Mouse (Mus musculus) ES-Bruce4 (cell line): ENCODE measurements at regions not wholly inside any gene's neighbourhood (a gene's known extent, or its start where the extent isn't known, plus 50 kb on each side); places are given as distances from the start of the nearest gene placed in this dataset.

Source experiments
- H3K27ac ChIP-seq: 2 replicates; pipeline ENCODE4 v1.5.1; 2012; ENCODE audit warnings: low read length, inconsistent platforms; ENCODE audit not compliant: insufficient read depth
- H3K27me3 ChIP-seq: 2 replicates; pipeline ENCODE4 v1.6.1; 2012; ENCODE audit warnings: mild to moderate bottlenecking, low read length, inconsistent platforms; ENCODE audit not compliant: control insufficient read depth, poor library complexity, insufficient read depth, severe bottlenecking
- H3K36me3 ChIP-seq: 2 replicates; pipeline ENCODE4 v1.6.1; 2012; ENCODE audit warnings: inconsistent platforms, mild to moderate bottlenecking, low read length, moderate library complexity; ENCODE audit not compliant: control insufficient read depth, poor library complexity, insufficient read depth, severe bottlenecking
- H3K4me1 ChIP-seq: one replicate; pipeline ENCODE4 v1.8.1; 2011; ENCODE audit warnings: low read length; ENCODE audit not compliant: control insufficient read depth, insufficient read depth
- H3K4me3 ChIP-seq: 2 replicates; pipeline ENCODE4 v1.5.1; 2011; ENCODE audit warnings: low read depth, mild to moderate bottlenecking, low read length
- H3K9ac ChIP-seq: 2 replicates; pipeline ENCODE4 v1.6.1; 2012; ENCODE audit warnings: low read depth, mild to moderate bottlenecking, inconsistent platforms; ENCODE audit not compliant: poor library complexity, severe bottlenecking
- H3K9me3 ChIP-seq: replicated peaks from 2 replicates; pipeline ENCODE4 v1.6.1; 2012; ENCODE audit warnings: mild to moderate bottlenecking, low read length, inconsistent platforms; ENCODE audit not compliant: control insufficient read depth, poor library complexity, insufficient read depth, severe bottlenecking
- CTCF ChIP-seq: IDR thresholded peaks from one replicate; pipeline ENCODE4 v1.8.1; 2011; ENCODE audit warnings: low read depth, low read length
- EP300 ChIP-seq: IDR thresholded peaks from 2 replicates; pipeline ENCODE4 v1.6.1; 2011; ENCODE audit warnings: low read depth, low read length; ENCODE audit not compliant: insufficient read depth
- POLR2A ChIP-seq: IDR thresholded peaks from one replicate; pipeline ENCODE4 v1.8.1; 2011; ENCODE audit warnings: low read length; ENCODE audit not compliant: insufficient read depth

- TF ChIP-seq POLR2A (no peak), CTCF (no peak), EP300 (no peak)
- H3K9ac ChIP-seq = no peak overlapping the region
- no peak overlapping the region for H3K27ac ChIP-seq
- H3K36me3 ChIP-seq = no peaks in the 10 kb centered on the region
- H3K27me3 ChIP-seq = no peaks in the 10 kb centered on the region
- H3K9me3 ChIP-seq = no peaks in the 10 kb centered on the region
- H3K4me3 ChIP-seq = no peak overlapping the region
- H3K4me1 ChIP-seq = no peaks in the 10 kb centered on the region
Measured at GRCm38 (mm10) chr12:45519554-45519953, 445.0 kb upstream of the Stxbp6 start.

- Histone ChIP-seq H3K4me1 (no peaks in the 10 kb centered on the region), H3K36me3 (no peaks in the 10 kb centered on the region), H3K4me3 (no peak overlapping the region), H3K9me3 (no peaks in the 10 kb centered on the region), H3K27me3 (no peaks in the 10 kb centered on the region), H3K27ac (no peak overlapping the region), H3K9ac (no peak overlapping the region)
- TF ChIP-seq EP300 (no peak), CTCF (no peak), POLR2A (no peak)
Measured at GRCm38 (mm10) chr12:45514459-45514858, 439.9 kb upstream of the Stxbp6 start.

- Histone ChIP-seq H3K27ac (no peak overlapping the region), H3K9me3 (no peaks in the 10 kb centered on the region), H3K36me3 (no peaks in the 10 kb centered on the region), H3K27me3 (no peaks in the 10 kb centered on the region; the same call in 1 of the 2 replicates), H3K4me3 (no peak overlapping the region), H3K4me1 (no peaks in the 10 kb centered on the region), H3K9ac (no peak overlapping the region)
- no peak for TF ChIP-seq POLR2A
- no peak for TF ChIP-seq EP300
- no peak for TF ChIP-seq CTCF
Measured at GRCm38 (mm10) chr12:45507400-45507982, 433.0 kb upstream of the Stxbp6 start.

- Histone ChIP-seq H3K4me1 (no peaks in the 10 kb centered on the region), H3K4me3 (no peak overlapping the region), H3K9me3 (no peaks in the 10 kb centered on the region), H3K36me3 (no peaks in the 10 kb centered on the region), H3K9ac (no peak overlapping the region), H3K27ac (no peak overlapping the region), H3K27me3 (no peaks in the 10 kb centered on the region)
- TF ChIP-seq POLR2A (no peak), EP300 (no peak), CTCF (no peak)
Measured at GRCm38 (mm10) chr12:45499834-45500233, 425.3 kb upstream of the Stxbp6 start.

- H3K4me3 ChIP-seq = no peak overlapping the region
- no peaks in the 10 kb centered on the region for H3K4me1 ChIP-seq
- H3K9me3 ChIP-seq = no peaks in the 10 kb centered on the region
- no peaks in the 10 kb centered on the region for H3K36me3 ChIP-seq
- TF ChIP-seq POLR2A (no peak), CTCF (no peak), EP300 (no peak)
- no peaks in the 10 kb centered on the region for H3K27me3 ChIP-seq
- no peak overlapping the region for H3K9ac ChIP-seq
- H3K27ac ChIP-seq = no peak overlapping the region
Measured at GRCm38 (mm10) chr12:45498230-45498629, 423.7 kb upstream of the Stxbp6 start.

GRCm38 (mm10) chr12:45489029-45489428 is 414.5 kb upstream of the Stxbp6 start:
- Histone ChIP-seq H3K9ac (no peak overlapping the region), H3K27me3 (no peaks in the 10 kb centered on the region), H3K27ac (no peak overlapping the region), H3K36me3 (no peaks in the 10 kb centered on the region), H3K9me3 (no peaks in the 10 kb centered on the region), H3K4me1 (no peaks in the 10 kb centered on the region), H3K4me3 (no peak overlapping the region)
- no peak for TF ChIP-seq EP300
- no peak for TF ChIP-seq POLR2A
- no peak for TF ChIP-seq CTCF

GRCm38 (mm10) chr12:45476881-45477280 is 402.4 kb upstream of the Stxbp6 start:
- no peak overlapping the region for H3K9ac ChIP-seq
- no peaks in the 10 kb centered on the region for H3K9me3 ChIP-seq
- no peak overlapping the region for H3K4me3 ChIP-seq
- no peaks in the 10 kb centered on the region for H3K36me3 ChIP-seq
- no peak for TF ChIP-seq CTCF
- TF ChIP-seq POLR2A = no peak
- no peaks in the 10 kb centered on the region for H3K4me1 ChIP-seq
- no peaks in the 10 kb centered on the region for H3K27me3 ChIP-seq
- no peak overlapping the region for H3K27ac ChIP-seq
